Mouse (Mus musculus) spleen, adult 18-20 months (tissue): ENCODE data around the gene Numbl.
"Not testable (repeated sequence)": the region's sequence is repeated elsewhere in the genome, so short reads cannot be mapped to it uniquely, and the experiment has no call there.

Experiments used
- DNase-seq, 2 experiments: peaks; one replicate each; pipeline ENCODE4 v3.0.0; 2022; ENCODE audit warnings: mixed read lengths in 2 of 2

Gene Numbl

GRCm38 (mm10) chr7:27258205-27258899, at the start of gene Numbl:
Numbl (plus strand) TSS chr7:27258433.
- DNase-seq, result peak; percentile 83 to 90

DNA sequence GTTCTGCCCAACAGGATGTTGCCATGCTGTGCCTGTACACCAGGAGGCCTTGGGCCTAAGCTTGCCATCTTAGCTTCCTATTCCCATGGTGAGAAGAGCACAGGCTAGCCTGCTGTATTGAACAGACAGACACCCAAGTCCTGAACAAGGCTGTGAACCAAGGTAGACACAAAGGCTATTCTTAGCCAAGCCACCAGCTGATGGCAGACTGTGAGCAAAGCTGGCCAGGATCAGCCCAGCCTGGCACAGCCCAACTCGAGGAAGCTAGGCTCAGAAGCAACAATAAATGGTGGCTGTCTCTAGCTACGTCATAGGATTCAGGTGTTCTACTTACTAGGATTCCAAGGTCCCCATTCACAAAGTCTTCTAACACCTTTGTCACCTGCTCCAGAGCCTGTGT, 45.6 kb upstream of the Numbl start:
- no peak for DNase-seq

GRCm38 (mm10) chr7:27218586-27218985, 39.6 kb upstream of the Numbl start:
- DNase-seq, result no peak

- no peak for DNase-seq
Measured at GRCm38 (mm10) chr7:27219937-27220336, 38.3 kb upstream of the Numbl start.

DNA sequence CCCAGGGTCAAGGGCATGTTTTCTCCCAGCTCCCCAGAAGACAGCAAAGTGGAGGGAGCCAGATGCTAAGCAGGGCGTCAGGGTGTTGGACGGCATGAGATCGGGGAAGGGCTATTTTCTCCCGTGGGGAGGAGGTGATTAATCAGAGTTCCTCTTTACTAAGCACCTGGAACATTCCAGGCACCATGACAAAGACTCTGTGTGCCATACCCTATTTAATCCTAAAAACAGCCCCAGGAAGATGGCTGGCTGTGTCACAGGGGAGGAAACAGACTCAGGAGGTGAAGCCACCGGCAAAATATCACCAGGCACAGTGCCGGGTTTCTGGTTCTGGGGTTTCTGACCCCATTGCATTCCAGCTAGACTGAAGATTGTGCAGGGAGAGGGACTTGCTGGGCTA, 36.3 kb upstream of the Numbl start:
- no peak for DNase-seq

DNA sequence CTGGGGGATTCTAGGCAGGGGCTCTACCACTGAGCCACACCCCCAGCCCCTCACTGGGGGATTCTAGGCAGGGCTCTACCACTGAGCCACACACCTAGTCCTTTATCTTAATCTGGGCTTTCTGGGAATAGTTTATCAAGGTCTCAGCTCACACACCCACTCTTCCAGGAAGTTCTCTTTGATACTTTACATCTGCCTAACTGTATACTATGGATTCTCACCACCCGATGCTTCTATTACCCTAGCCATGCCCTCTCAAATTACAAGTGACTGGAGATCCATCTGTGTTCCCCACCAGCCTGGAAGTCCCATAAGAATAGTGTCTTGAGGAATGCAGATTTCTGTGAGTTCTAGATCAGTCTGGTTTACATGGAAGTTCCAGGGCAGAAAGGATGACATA, 35.7 kb upstream of the Numbl start:
- DNase-seq, result no peak

DNA sequence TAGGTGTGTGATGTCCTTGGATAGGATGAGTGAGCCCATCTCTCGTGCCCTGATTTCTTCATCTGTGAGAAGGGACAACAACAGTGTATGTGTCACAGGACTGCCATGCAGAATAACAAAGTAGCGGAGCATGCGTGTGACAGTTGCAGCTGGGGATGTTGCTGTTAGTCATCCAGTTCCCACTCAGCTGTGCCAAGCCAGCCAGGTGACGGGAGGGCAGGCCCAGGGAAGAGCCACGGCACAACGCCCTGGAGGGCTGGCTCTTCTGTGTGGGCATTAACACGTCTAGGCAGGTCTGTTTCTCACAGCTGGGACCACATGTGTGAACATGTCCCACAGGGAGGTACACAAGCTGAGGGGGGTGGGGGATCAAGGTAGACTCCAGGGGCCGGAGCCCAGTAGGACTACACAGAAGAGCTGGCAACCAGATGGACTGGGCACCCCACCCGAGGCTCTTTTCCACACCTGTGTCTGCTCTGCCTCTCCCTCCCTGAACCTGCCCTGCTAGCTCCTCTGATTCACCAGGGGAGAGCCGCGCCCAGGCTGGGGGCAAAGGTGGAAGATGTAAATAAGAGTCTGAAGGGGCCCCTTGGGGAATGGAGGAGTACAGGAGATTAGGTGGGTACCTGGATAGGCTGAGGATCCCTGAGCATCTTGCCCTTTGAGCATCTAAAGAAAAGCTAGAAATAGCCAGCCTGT, 33.2 kb upstream of the Numbl start:
- DNase-seq, result no peak

DNA sequence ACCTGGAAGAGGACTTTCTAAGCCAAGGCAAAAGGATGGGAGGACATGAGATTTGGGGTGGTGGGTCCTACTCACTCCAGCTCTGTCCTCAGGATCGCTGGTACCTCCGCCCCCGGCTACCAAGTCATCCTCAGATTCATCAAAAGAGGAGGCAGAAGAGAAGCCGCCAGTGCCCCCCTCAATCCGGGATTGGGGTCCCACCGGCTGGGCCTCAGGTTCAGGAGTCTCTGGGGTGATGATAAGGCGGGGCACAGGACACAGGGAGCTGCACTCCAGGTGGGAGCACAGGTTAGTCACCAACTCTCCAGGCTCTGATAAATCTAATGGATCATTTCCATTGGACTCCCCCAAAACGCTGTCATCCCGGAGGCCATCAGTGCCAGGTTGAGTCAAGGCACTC, 31.0 kb upstream of the Numbl start:
- no peak for DNase-seq

DNA sequence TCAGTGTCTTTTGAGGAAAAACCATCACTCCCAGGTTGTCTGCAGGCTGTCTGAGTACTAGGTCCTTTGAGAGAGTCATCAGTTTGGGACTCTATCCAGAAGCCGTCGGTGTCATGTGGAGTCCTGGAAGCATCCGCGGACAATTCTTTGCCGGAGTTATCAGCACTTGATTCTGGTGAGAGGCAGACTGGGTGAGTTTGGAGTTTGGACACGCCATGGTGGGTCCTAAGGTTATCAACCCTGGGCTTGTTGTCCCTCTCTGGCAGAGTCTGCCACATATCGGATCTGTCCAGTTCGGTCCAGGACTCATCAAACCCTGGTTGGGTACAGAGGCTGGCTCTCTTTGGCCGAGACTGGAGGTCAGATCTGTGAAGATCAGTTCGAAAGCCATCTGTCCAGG, 30.6 kb upstream of the Numbl start:
- DNase-seq, result no peak

DNA sequence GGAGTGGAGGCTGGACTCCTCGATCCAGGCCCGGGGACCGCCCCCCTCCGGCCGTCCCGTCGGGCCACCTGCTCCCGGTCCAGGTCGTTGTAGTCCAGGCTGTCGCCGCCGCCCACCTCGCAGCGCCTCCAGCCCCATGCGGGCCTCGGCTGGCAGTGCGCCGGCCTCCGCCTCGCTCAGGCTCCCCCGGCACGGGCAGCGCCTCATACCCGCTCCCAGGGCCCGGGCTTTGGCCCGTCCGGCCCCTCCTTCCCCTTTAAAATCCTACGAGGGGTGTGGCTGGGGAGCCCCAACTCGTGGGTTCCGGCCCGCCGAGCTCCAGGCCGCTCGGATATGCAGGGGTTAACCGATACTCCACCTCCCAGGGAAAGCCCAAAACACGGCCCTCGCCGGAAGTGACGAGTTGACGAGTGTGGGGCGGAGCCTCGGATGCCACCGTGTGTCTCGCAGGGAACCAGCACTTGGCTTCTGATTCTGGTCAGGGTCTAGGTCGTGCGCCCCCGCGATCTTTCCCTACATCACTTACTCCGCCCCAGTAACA, 29.9 kb upstream of the Numbl start, which contains the start of gene Itpkc:
Gene Itpkc, minus strand, starts transcription at position 381 of the 541 bp plus-strand sequence.
- peak; percentile 80 to 86 for DNase-seq

- DNase-seq, result no peak
Measured at GRCm38 (mm10) chr7:27228865-27229264, 29.4 kb upstream of the Numbl start.

- DNase-seq, result no peak
Measured at GRCm38 (mm10) chr7:27230781-27231180, 27.5 kb upstream of the Numbl start.

DNA sequence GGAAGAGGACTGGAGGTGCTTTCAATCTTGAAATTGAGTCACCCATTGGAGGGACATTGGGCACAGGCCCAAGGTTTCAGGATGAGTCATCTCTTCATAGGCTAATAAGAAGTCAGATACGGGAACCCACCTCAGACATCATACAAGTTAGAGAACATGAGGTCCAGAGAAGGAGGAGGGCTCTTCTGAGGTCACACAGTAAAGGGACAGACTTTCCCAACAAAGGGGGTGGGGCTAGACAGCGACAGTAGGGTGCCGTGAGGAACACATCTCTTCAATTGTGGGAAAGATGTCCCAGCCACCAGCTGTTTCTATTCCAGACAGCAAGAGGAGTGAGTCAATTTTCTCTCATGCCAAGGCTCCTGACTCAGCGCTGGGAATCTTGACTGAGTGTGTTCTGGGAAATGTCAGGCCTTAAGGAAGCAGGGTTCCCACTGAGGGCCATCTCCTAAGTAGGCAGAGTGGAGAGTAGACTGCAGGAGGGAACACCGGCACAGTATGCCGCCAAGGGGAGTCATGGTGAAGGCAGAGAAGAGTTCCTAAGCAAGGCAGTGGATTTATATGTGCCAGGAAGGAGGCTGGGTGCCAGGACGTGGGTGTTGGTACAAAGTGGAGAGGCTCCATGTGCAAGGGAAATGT, 26.4 kb upstream of the Numbl start:
- no peak for DNase-seq

DNA sequence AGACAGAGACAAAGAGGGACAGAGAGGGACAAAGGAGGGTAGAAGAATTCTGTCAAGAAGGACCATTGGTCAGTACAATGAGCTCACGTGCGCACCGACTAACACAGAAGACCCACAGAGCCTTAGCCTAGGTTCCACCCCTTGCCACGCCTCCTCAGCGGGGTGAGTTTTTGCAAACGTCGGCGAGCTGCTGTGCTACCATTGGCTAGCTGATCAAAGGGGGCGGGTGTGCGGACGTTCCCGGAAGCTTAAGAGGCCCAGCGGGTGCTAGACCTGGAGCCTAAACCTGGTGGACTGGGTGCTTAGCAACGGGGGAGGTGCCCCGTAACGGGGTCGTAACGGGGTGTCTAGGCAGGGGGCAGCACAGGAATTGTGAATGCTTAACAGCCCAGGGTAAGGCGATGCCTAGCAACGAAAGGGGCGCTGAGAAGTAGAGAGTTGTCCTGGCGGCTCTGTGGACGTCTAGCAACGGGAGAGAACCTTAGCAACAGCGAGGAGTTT, 25.4 kb upstream of the Numbl start, which contains the start of gene Coq8b:
Gene Coq8b, plus strand, starts transcription at position 243 of the 501 bp plus-strand sequence.
- peak; percentile 88 to 91 for DNase-seq

DNA sequence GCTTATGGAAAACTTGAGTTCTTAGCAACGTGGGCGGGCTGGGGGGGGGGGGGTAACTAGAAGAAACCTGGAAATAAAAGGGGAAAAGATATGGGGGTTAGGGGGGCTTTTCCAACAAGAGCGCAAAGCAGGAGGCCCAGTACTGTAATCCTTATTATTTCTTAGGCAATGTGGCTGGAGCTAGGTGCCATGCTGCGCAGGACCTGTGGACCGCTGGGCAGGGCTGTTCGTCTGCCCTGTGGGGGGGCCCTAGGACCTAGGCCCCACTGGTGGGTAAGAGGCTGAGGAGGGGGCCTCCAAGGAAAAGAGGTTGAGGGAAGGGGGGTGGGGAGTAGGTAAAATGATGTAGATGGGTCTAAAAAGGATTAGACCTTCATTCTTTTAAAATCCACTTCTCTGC, 24.9 kb upstream of the Numbl start:
- DNase-seq, result no peak

- DNase-seq, result no peak
Measured at GRCm38 (mm10) chr7:27235726-27236125, 22.5 kb upstream of the Numbl start.

DNA sequence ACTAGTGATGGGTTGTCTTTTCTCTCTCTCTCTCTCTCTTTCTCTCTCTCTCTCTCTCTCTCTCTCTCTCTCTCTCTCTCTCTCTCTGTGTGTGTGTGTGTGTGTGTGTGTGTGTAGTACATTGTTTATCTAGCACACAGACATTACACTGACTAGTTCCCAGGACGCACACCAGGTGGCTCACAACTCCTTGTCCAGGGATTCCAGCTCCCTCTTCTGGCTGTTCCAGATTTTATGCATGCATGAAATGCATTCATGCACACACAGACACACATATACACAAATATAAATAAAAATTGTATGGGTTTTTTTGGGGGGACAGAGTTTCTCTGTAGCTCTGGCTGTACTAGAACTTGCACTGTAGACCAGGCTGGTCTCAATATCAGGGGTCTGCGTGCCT, 20.7 kb upstream of the Numbl start:
- DNase-seq, result no peak

DNA sequence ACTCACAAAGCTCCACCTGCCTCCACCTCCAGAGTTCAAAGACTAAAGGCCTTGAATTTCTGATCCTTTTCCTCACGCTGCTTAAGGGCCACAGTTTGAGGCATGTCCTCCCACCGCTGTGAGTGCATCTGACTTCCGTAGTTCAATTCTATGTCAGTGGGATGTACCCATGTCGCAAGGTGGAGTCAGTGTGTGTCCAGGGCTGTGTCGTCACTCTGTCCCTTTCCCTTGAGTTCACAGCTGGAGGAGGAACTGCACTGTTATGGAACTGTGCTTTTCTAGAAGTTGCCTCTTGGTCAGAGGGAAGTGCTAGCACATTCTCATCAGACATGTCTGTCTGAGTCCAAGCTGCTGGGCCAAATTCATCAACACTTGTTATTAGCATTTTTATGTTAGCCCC, 19.7 kb upstream of the Numbl start:
- DNase-seq, result no peak

GRCm38 (mm10) chr7:27243211-27243610, 15.0 kb upstream of the Numbl start:
- DNase-seq, result no peak

GRCm38 (mm10) chr7:27244088-27244487, 14.1 kb upstream of the Numbl start:
- DNase-seq, result not testable (repeated sequence)

- no peak for DNase-seq
Measured at GRCm38 (mm10) chr7:27249146-27249545, 9.1 kb upstream of the Numbl start.

DNA sequence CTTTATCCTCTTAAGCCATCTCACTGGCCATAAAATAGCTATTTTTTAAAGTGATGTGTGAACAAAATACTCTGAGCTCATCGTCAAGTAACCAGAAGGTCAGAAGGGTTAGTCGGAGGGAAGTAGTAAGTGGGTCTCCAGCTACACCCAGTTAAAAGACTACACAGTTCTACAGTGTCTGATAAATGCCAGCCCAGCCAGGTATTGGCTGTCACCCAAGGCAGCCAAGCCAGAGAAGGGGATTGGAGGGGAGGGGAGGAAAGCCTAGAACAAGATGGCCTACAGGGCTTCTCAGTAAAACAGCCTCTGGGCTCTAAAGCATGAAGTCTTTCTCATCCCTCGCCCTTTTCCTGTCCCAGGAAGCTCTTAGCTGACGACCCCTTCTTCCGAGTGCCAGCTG, 8.3 kb upstream of the Numbl start:
- no peak for DNase-seq

- DNase-seq, result no peak
Measured at GRCm38 (mm10) chr7:27251946-27252345, 6.3 kb upstream of the Numbl start.
